Mouse (Mus musculus): ENCODE measurements around the gene Tacc3.

Tacc3 gene

GRCm38 (mm10) chr5:33722266-33723018, 64.5 kb downstream of the Tacc3 start:
- in situ Hi-C loops (cut with MboI, MseI) = loop anchor here (25.0 kb wide), 1 partner anchor 1435 kb away; no protein-coding TSS in a partner anchor

DNA sequence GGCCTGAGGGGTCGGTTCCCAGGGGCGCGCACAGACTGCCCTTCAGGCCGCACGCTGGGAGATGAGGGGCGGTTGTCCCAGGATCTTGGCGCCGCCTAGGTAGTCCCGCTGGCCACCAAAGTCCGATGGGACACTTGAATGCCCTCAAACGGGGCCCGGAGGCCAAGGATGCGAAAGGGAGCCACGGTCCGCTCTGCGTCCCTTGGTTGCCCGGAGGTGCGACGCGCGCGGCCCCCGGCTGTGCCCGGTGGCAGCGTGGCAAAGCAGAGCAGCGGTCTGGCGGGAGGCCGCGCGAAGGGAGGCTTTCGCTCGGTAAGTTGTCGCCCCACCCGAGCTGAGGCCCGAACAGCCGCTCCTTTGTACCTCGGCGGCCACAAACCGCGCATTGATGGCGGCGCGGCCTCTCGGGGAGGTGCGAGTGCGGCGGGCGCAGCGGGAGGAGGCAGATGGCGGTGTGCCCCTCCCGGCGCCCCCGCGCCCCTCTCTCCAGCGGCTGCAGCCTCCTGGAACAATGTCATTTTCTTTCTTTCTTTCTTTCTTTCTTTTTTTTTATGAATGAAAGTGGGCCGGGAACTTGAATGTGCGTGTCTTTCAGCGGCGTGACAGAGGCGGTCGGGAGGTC, 65.2 kb downstream of the Tacc3 start:
- in situ Hi-C loops (cut with MboI, MseI) = loop anchor here (25.0 kb wide), 1 partner anchor 1436 kb away; no protein-coding TSS in a partner anchor

DNA sequence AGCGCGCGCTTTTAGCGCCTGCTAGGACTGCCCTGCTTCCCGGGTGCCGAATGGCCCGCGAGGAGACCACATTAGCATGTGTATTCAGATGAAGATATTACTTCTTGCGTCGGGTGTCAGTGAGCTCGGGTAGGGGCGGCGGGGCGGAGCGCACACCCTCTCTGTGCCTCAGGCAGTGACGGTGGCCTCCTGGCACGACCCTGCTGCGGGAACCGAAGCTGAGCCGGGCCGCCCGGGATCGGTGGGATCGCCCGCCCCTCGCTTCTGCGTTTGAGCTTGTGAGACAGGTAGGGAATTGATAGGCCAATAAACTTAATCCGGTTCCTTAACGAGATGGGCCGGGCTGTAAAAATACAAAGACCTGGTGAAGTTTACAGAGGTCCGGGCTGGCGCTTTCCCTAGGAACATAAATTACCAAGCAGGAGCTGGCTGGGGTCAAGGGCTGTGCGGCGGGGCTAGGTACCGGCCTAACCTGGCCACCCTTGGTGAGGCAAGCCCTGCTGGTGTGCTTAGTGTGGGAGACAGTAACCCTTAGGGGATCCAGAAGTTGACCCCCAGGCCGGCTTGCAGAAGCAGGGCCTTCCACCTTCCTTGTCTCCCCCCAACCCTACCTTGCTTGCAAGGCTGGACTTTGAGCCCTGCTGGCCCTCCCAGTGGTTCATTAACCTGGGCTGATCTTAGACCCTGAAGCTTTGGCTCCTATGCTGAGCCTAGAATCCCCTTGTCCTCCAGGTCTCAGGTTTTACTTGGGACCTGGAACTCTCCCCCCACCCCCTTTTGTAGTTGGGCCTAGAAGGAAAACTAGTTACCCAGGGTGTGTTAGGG, 65.9 kb downstream of the Tacc3 start:
- in situ Hi-C loops (cut with MboI, MseI) = loop anchor here (25.0 kb wide), 1 partner anchor 1437 kb away; no protein-coding TSS in a partner anchor

GRCm38 (mm10) chr5:33726081-33726647, 68.2 kb downstream of the Tacc3 start:
- in situ Hi-C loops (cut with MboI, MseI) = no loop called here

DNA sequence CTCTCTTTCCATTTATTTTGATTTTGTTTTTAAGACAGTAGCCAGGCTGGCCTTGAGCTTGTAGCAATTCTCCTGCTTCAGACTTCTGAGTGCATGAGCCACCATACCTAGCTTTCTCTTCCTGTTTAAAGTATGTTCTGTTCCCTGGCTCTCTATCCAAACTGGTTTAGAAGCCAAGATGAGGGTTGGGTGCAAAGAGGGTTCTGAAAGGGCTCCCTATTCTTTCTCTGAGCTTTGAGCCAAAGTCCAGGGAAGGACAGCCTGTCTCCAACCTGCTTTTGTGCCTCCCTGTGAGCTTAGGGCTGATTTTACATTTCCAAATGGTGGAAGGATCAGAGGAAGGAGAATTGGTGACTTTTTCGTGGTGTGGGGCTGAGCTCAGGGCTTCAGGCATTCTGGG, 69.0 kb downstream of the Tacc3 start:
- in situ Hi-C loops (cut with MboI, MseI) = no loop called here
